Mouse (Mus musculus): ENCODE measurements around the gene Tmem116.

- no peak for TF ChIP-seq POLR2A (IDR thresholded peaks at IDR 0.05; ENCODE audit: low read depth, low read length)
- no peak for TF ChIP-seq CTCF (IDR thresholded peaks at IDR 0.05; ENCODE audit: extremely low read depth, insufficient read length, insufficient replicate concordance, low read depth, low read length)
These were observed 1.2 kb upstream of the Tmem116 start for GRCm38 (mm10) chr5:121450476-121450875.
